Mouse (Mus musculus) frontal cortex, adult (tissue): ENCODE results near the gene Podxl2.

Source experiments
- ATAC-seq: cut with Nextera tagmentation; 2 replicates; pipeline ENCODE4 v1.9.2; 2017; ENCODE audit warnings: mild to moderate bottlenecking, moderate library complexity, mixed read lengths; ENCODE audit not compliant: low TSS enrichment

Gene Podxl2

DNA sequence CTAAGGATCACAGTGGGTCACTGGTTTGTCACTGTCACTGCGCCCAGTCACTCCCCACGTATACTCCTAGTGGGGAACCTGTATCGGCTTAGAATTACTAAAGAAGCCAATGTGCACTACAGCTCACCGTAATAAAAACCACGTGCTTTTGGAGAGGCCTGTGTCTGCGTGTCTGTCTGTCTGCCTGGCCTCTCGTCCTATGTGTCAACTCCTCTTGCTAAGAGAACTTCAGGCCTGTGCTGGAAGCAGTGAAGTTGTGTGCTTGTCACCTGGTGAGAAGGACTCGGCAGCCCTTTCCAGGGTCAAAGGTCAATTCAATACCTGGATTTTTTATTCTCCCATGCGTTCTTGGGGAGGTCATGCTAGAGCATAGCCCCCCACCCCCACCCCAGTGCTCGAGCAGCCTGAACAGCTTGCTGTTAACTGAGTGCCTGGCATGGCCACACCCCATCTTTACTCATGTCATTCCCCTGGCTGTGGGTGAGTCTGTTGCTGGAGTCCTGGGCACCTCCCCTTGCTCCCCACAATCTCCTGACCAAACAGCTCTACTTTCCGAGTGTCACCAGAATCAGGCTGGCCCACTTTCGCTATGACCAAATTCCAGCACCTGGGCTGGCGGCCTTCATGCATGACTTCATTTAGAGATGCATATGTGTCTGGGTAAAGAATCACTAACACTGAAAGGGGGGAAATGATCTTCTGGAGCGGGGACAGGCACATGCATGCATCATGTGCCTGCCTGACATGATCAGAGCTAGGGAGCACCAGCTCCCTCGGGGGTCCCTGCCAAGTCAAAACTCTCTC is 46.4 kb downstream of the Podxl2 start:
- no peak for ATAC-seq

DNA sequence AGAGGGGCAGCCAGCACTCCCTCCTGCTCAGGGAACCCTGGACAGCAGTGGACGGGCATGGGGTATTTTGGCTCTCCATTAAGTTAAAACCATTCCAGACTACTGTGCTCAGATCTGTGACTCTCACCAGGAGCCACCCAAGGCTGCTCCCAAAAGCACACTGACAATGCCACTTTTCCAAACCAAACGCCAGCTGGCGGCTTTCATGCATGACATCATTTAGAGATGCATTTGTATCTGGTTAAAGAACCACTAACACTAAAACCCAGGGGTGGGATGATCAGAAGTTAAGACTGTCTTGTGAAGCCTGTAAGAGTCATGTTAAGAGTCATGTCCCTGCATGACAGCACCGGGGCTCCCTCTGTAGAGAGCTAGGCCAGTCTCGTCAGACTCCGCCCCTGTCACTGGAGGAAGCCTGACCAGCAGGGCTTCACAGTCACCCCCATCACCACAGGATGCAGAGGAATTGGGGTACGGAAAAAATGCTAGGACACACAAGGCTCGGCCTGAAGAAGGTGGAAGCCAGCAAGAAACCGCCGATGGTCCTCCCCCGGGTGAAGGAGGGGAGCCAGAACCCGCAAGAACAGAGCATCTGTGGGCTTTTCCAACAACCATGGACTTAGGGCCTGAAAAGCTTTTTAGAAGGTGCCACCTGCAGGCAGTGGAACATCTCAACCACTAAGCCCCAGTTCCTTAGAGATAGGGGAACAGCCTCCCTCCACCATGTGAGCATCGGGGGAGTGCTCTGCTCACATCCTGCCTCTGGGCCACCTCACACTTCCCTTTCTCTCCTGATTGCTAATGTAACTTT is 47.2 kb downstream of the Podxl2 start:
- ATAC-seq = peak; percentile 51

DNA sequence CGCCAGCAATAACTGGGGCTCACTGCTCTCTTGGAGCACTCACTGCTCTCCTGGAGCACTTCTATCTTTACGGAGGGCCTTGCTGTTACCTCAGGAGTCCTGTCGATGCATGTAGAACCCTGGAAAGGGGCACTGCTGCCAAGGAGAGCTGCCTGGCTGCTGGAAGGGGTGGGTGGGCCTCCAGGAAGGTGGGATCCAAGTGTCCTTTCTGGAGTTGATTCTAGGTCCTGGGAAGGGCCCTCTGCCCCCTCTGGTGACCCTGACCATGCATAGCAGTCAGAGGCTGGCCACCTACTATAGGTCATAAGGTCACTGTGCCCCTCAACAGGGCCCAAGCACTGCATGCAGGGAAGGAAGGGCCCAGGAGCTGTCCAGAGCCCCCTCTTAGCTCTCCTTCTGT is 47.9 kb downstream of the Podxl2 start:
- no peak for ATAC-seq

DNA sequence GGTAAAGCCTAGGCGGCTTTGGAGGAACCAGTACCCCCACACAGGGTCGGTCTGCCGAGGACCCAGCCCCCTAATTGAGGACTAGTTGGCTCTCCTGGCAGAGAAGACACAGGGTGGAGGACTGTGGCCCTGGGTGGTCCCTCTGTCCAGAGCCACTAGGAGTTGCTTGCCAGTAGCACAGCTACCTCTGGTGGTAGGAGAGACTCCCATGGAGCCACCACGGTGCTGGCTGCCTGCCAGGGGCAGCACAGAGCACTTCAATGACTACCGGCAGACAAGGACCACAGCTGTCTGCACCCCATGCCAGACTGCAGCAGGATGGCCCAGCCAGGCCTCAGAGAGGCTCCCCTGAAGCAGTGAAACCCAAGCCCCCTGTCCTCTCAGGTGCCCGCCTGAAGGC is 48.3 kb downstream of the Podxl2 start:
- ATAC-seq = no peak

DNA sequence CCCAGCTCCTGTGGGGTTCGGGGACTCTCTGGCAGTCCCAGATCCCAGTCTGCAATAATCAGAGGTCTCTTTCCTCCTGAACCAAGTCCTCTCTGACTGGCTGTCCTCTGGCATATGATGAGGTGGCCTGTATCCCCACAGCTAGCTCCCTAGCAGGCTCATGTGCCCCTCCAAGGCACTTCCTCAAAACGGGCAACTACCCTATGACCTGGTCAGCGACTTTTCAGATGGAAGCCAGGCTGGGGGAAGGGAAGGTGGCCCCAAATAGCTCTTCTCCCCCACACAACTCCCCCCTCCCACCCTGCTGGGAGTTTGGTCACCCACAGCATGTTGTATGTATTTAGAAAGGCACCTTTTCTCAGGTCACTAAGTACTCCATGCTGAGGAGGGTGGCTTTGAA is 48.8 kb downstream of the Podxl2 start:
- no peak for ATAC-seq

DNA sequence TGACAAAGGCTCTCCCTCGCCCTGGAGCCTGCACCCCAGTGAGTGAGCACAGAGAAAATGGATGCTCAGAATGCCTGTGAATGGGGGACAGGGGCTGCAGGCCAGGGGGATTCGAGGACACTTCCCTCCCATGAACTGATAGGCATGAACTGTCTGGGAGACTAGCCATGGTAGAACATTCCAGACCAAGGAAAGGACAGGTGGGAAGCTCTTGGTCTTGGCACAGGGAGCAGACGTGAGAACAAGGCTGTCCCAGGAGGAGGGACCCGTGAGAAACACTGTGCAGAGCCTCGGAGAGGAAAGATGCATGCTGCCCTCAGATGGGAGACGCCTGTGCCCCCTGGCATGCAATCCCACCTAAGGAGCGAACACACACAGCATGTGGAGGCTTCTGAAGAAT is 50.7 kb downstream of the Podxl2 start:
- ATAC-seq = no peak

DNA sequence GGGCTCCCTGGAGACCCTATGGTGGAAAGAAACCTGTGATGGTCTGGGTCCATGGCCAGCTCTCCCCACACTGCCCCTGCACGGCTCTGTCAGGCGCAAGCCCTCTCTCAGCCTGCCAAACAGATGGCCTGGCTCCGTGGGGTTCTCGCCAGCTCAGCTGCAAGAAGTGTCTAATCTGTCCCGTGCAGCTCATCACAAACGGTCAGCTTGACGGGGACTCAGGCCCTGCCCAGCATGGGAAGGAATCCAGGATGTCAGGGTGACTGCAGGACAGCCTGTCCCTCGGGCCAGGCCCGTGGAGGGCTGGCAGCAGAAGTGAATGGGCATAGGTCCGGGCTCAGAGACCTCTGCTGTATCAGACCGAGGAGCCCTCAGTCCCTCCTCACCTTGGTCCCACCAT is 52.9 kb downstream of the Podxl2 start:
- peak; percentile 42 for ATAC-seq

DNA sequence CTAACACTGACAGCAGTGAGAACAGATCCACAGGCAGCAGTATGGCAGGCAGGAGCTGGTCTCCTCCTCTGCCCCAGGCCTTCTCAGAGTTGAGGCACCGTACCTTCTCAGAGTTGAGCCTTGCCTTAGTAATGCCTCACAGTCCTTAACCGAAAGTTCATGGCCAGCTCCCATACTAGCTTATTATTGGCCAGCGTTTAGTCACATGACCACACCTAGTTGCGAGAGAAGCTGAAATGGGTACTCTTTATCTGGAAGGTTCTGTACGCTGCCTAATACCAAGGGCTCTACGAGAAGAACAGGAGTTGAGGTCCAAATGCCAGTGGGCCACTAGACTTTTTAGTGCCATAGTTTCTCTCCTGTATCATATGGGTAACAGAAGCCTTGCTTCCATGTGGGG is 53.5 kb downstream of the Podxl2 start:
- ATAC-seq = no peak

DNA sequence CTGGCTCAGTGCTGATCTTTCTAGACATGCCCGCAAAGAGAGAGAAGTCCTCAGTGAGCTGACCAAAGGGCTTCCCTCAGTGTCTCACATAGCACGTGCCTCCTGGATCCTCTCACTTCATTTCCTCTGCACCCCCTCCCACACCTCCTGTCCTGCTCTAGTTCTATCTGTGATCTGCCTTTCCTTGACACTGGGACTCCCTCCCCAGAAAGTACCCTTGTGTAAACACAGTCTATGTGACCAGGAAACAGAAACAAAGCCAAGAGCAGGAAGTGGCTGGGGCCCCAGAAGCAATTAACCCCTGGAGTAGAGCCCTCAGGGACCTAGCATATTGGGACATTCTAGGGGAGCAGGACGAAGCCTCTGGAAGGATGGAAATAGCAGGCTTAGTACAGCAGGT is 54.0 kb downstream of the Podxl2 start:
- no peak for ATAC-seq

DNA sequence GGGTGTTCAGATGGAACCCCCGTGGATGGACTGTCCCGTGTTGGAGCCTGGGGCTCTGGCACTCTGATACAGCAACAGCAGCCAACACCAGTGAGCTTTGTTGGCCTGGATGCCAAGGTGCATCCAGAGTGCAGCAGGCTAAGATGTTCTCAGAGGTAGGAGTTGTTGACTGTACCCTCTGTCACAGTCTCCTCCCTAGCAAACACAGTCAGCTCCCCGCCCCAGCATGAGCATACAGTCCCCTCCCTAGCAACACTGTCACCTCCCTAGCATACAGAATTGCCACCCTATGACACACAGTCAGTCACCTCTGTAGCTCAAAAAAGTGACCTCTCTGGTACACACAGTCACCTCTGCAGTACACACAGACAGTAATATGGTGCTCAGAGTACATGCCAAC is 57.9 kb downstream of the Podxl2 start:
- no peak for ATAC-seq

DNA sequence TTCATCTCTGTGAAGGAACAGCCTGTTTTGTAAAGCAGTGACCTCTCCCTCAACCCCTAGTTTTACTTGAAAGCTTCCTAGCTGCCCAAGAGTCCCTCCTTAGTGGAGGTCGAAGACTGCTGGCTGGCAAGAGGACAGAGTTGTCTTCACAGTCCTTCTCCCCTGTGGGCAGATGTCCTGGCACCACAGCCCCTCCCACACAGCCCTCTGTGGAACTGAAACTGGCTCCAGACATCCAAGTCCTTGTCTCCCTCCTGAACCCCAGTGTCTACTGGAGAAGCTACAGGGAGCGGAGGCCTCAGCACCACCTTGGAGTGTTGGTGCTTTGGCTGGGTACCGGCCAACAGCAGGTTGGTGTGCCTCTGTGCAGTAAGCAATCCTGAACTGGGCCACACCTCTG is 59.4 kb downstream of the Podxl2 start:
- ATAC-seq = no peak

DNA sequence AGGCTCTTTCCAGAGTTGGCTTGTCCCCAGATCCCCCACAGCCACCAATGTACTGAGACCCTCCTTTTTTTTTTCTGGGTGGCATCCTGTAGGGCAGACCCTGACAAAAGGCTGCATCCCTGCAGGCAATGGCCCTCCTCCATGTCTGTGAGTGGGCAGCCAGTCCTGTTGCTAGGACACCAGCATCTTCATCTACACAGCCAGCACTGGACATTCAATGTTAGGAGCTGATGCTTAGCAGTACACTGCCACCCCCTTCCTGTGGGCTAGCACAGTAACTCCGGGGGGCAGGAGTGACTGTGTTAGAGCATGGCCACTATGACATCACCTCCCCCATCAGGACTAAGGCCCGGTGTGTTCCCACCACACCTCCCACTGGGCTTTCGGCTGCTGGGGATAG is 59.8 kb downstream of the Podxl2 start:
- peak; percentile 22; the same call in 1 of the 2 replicates for ATAC-seq

DNA sequence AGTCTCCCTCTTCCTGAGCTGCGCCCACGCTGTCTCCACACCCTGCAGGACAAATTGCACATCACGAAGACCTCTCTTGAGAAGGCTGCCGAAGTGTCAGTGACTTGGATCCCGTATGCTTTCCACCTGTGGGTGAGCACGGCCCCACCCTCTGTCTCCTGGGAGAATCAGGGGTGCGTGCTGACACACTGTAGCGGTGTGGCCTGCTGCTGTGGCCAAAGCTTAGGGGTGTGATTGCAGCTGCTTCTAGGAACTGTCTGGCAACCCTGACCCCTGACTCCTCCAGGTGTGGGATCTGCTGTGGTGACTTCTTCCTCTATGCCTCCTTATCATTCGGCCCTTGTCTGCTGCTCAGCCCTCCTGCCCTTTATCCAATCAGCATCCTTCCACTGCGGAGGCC is 61.0 kb downstream of the Podxl2 start:
- ATAC-seq = no peak

DNA sequence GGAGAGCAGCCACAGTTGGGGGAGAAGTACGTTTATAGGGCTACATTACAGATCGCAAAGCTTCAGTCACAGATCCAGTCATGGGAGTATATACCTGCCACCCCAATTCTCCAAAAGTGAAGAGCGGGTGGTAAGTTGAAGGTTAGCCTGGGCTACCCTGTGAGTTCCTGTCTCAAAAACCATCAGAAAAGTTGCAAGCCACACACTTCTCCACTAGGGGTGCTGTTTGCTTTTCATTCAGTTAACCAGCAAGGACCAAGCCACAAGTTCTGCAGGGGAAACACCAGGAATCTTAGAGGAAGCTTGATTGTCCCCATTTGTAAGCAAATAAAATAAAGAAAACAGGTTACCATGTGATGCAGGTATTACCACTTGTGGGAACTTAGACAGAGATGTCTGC is 62.0 kb downstream of the Podxl2 start:
- no peak for ATAC-seq

DNA sequence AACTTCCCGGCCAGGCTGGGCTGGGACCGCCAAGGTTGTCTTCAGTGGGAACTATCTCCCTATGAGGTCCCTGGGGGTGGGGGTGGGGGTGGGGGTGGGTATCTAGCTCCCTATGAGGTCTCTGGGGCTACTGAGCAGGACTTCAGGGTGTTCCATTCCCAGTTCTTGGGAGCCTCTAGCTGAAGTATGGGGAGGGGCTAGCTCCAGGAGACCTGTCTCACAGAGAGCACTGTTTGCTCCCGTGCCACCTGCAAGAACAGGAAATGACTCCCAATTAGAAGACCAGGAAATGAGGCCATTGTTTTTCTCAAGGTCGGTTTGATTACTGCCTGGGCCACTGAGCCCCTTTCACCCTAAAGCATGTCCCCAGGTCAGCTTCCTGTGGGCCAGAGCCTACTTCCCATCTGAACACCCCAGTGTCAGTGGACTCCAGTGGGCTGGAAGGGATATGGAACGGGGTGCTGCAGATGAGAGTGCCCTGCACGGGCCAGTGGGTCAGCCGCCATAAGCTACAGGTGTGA is 62.9 kb downstream of the Podxl2 start:
- no peak for ATAC-seq

DNA sequence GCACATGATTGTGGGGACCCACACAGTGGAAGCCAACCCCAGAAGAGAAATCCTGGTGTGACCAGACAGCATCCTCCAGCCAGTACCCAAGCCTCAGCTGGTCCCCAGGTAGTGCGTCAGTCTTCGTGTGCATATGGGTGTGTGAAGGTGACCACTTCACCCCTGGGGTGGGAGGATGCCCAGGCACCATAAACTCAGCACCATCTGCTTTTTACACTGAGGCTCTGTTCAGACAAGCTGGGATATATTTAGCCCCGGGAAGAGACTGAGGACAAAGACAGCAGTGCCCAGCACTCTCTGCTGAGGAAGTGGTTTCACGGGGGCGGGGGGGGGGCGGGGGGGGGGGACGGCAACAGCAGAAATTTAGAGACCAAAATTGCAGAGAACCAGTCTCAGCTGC is 63.4 kb downstream of the Podxl2 start:
- peak; percentile 53 for ATAC-seq

DNA sequence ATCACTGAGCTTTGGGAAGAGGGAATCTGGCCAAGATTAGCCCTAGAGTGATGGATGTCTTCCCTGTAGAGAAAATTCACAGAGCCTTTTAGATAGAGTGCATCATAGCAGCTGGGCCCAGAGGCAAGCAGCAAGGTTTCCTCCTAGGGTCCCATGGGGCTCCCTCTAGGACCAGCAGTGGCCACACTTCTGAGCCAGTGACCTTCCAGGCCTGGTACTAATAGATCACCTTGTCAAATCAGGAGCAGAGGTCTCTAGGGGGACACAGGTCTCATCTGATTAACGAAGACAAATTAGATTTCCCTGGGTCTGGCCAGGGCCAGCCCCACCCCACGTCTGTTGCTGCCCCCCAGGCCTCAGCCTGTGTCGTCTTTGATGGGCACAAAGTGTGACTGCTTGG is 64.6 kb downstream of the Podxl2 start:
- no peak for ATAC-seq

DNA sequence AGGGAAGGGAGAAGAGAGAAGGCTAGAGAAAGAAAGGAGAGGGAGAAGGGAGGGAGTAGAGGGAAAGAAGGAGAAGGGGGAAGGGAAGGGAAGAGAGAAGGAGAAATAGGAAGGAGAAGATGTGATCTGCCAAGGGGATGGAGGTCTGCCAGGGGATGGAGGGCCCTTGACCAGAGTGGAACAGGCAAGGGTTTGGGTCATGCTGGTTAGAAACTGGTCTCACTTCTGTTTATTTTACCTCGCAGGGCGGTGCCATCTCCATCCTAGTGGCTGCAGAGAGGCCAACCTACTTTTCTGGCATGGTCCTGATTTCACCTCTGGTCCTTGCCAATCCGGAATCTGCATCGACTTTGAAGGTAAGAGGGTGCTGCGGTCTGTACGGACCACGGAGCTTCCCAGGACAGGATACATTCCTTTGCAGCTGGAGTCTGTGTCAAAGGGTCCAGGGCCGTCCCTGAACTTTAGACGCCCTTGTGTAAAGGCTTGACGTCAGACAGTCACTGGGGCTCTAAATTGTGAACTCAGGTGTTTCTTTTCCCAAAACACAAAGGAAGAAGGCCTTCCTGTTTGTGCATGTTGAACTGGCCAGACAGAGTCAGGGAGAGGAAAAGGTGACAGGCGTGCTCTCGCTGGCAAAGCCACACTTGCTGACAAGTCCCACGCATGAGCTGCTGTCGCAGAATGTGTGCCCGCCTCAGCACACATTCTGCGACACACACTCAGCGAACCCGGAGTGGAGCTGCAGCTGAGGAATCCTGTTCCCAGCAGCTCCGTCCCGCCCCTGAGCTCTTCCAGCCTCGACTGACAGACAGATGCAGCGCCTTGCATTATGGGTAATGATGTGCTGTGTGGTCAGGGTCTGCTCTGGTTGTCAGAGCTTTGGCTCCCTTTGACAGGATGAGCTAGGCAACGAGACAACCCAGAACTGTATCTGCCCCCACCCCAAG is 65.5 kb downstream of the Podxl2 start:
- peak; percentile 34; the same call in 1 of the 2 replicates for ATAC-seq

DNA sequence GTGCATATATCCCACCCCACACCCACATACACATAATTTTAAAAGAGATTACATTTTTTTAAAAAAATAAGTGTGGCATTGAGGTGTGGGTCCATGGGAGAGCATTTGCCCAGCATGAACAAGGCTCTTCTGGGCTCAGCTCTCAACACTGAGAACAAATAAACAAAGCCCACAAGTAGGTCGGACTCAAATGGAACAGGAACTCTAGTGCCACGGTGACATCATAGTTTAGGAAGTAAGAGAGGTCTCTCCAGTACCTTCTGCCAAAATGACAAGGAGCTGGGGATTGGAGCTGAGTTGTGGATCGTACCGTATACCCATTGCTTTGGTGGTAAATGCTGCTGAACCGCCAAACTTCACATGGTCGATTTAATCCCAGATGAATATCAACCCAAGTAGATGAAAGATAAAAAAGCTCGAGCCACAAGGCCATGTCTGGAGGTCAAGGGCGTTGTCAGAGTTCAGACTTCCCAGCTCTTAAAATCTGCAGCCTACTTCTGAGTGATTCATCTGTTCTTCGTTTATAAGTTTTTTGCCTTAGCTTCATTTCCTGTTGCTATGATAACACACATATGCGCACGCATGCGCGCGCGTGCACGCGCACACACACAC is 69.8 kb downstream of the Podxl2 start:
- no peak for ATAC-seq

DNA sequence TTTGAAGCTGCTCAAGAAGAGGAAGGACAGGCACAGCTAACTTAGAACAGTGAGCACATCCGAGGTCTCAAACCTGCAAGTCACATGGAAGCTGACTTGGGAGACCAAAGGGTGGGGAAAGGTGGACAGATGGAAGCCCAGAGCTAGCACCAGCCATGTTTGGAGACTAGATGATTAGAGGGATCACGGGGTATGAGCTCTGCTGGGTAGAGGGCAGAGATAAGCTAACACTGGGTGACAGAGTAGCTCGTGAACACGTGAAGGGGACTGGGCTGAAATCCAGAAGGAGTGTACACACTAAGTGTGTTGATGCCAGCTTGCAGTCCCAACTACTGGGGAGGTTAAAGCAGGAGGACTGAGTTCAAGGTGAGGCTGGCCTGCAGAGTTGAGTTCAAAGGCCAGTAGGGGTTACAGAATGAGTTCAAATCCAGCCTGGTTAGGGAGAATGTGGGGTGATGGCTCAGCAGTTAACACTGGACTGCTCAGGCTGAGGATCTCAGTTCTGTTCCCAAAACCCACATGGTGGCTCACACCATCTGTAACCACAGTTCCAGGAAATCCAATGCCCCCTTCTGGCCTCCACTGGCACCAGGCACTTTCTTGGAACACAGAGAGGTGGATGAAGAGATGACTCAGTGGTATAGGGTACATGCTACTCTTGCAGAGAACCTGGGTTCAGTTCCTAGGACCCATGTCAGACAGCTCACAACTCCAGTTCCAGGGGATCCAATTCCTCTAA is 70.7 kb downstream of the Podxl2 start:
- no peak for ATAC-seq

DNA sequence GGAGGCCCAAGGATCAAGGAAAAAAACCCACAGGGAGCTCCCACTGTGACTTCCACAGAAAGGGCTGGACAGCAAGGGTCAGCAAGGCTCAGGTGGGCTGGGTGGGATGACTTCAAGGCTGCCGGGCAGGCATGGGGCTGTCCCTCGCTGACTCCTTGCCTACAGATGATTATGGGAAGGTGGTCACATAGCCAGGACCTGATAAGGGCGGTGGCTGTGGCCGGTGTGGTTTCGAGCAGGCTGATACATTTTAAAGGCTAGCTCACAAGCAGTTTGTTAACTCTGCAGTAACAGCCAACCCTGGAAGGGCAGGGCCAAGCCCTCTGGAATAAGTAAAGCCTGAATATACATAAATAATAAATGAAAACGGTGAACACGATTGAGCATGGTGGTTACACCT is 71.8 kb downstream of the Podxl2 start:
- ATAC-seq = no peak
